Mouse (Mus musculus) urinary bladder, adult 2 months (tissue): ENCODE data around the gene Slc25a11. TPM values are rescaled to one million over a fixed set of nuclear protein-coding genes. Genes with fewer than 3 reads are reported as not detected.

Experiments used
- DNase-seq: peaks from one replicate; pipeline ENCODE4 v3.0.0; 2022; ENCODE audit warnings: low spot score
- polyA plus RNA-seq: library from polyadenylated mRNA; depleted of rRNA; stranded (reverse); fragments of >200 nt; gene quantifications from 2 replicates; pipeline ENCODE4 v1.2.3, GENCODE M21; 2012; rRNA removed

Slc25a11 gene
- polyA plus RNA-seq: 93.9 and 96.9 TPM in 2 replicates

DNA sequence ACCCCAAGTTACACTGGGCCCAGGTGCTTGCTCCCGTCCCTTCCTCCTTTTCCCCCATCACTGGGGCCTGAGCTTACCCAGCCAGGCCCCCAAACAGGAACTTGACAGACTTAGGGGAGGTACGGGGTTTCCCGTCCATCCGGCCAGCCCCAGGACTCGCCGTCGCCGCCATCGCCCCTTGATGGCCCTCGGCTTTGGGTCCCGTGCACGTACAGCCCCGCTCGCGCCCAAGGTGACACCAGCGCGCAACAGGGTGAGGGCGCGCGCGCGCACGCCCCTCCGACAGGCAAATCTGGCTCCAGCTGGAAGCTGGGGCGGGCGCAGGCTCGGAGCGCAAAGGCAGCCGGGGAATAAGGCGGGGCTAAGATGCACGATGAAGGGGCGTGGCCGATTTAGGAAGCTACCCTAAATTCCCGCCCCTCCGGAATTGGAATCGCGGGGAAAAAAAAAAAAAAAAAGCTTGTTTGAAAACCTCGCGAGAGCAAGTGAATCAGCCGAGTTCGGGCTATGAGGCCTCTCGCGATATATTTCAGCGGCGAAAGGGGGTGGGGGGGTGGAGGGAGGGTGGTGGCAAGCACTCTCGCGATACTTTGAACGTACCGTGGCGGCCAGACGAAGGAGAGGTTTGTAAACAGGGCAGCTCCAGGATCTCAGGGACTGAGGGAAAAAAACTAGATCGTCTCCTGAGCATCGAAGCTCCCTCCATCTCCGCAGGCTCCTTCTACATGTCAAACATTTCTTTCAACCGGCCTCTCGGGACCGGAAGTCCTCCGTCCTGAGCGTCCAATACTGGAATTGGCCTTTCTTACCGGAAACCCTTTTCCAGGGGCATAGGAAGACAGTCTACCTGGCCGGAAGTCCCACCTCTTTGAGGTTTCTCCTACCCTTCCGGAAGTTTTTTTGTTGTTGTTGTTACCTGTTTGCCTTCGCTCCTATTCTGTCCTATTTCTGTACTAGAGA, at the start of gene Slc25a11, which contains the start of gene Rnf167:
Slc25a11 (minus strand) TSS at position 789 of the 960 bp plus-strand sequence.
Rnf167 (plus strand) TSS at position 545 of the 960 bp plus-strand sequence.
- DNase-seq: peak; percentile 85

DNA sequence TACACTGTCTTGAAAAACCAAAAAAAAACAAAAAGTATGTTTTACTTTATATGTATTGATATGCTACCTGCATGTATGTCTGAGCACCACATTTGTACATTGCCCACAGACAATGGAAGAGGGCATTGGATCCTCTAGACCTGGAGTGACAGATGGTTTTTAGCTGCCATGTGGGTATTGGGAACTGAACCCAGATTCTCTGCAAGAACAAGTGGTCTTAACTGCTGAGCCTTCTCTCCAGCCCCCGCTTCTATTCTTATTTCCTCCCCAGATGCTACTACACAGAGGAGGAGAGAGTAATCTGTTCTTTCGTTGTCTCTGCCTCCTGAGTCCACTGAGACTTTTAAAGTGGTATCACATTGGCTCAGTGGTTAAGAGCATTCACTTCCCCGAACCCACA, 46.2 kb upstream of the Slc25a11 start:
- DNase-seq: no peak

DNA sequence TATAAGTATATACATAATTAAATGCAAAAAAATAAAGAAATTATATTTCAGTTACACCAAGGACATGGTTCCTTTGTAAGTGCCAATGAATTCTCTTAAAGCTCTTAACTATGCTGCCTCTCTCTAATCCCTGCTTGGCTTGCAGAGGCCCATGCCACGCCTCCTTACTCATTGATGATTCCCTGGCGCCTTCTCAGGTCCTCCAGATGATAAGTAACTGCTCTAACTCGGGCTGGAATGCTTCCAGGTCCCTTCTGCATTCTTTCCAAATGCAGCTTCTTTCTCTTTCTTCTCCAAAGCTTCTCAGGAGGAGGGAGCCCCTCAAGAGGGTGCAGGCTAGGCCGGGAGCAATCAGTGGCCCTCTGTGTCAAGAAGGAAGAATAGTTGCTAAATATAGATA, 42.3 kb upstream of the Slc25a11 start:
- DNase-seq: no peak

DNA sequence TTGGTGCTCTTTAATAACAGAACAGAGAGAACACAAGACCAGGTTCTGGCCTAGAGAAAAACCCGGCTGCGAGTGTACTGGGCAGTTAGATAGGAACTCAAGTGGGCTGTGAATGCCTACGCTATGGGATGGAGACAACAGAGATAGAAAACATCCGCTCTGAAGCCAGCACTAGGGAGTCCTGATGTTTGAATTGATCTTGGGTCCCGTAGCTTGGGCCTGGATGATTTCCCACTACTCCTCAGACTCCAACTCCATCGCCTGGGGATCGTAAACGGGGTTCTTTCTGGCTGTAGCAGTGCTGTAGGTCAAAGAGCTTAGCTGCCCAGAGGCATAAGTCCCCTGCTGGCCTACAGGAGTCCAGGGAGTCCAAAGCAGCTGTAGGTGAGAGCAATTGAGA, 41.1 kb upstream of the Slc25a11 start:
- no peak for DNase-seq

DNA sequence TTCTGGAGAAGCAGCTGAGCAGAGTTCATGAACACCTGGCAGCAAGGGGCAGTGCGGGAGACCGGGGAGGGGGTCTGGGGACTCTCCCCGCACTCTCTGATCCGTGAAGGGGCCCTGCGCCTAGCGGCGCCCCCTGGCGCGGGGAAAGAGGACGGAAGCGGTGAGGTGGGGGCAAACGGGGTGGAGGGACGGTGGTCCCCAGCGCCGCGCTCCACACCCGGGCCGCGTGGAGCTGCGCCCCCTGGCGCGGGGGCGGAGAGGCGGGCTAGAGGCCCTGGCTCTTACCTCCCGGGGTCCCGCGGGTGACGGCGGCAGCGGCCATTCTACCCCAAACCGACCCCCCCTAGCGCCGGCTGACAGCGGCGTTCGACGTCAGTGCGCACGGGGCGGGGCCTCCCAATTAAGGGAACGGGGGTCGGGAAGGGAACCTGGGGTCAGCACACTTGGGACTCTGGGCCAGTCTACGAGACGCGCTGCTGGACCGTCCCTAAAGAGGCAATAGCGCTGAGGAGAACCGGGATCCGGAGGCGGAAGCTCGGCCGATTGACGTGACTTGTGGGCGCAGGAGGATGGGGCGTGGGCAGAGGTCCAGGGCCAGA, 40.4 kb upstream of the Slc25a11 start, which contains the start of gene Camta2:
Camta2 (minus strand) TSS at position 505 of the 599 bp plus-strand sequence.
- peak; percentile 85 for DNase-seq

DNA sequence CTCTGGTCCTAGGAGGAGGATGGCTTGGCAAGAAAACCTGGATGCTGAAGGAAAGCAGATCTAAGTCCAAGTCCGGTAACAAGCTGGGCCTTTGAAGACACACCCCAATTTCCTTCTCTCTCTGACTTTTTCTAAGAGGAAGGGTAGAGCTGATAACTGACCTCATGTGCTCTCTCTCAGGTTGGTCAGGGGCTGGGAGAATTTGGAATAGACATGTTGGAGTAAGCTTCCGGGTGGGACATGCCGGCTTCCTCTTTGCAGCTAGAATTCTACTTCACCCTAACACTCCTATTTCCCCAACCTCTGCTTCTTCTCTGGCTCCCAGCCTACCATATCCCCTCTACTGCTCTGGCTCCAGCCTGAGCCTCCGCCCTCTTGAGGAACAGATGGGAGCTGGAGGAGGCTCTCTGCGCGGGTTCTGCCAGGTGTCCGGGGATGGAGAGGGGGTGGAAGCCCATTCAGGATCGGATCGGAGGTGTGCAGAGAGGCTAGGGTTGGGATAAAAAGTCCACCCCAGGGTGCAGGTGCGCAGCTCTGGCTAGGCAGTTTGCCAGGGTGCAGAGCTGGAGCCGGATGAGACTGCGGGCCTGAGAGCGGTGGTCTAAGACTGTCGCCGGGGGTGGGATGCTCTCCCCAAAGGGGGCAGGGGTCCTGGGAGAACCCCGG, 39.8 kb upstream of the Slc25a11 start:
- DNase-seq: no peak

DNA sequence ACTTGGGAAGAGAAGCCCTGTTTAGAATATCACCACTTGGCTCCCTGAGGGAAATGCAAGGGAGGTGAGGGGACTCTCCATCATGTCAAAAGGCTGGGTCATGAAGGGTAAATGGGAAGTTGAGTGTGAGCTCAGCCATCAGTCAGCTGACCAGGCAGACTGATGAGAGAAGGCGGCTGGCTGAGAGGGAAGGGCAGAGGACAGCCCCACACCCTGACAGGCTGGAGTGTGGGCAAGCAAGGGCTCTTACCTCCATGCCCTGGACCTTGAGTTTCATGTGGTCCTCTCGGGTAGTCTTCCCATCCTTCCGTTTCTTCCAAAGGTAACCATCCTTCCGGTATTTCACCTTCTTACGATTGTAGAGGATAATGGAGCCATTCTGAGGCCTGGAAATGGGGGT, 36.4 kb upstream of the Slc25a11 start:
- DNase-seq: no peak

DNA sequence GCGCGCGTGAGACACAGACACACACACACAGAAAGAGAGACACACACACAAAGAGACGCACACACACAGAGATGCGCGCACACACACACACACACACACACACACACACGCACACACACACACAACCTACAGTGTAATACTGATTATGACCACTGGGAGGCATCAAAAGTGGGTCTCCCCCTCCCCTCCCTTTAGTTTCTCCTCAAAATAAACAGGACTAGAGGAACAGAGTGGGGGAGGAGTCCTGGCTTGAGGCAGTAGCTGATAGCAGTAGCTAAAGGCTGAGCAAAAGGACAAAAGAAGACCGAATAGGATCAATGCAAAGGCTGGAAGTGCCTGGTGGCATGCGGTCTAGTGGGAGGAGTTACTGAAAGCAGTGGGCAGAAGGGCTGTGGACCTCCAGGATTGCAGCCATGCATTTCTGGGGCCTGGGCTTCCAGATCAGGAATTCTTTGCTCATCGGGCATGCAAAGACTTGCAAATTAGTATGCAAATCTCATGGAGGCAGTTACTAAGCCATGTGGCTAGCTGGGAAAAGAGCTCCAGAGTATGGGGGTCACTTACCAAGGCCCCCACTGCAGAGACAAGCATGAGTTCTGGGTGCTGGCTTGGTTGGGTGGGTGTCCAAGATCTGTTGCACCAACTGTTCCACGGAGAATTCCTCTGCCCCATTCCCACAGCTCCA, 34.8 kb upstream of the Slc25a11 start:
- DNase-seq: no peak

DNA sequence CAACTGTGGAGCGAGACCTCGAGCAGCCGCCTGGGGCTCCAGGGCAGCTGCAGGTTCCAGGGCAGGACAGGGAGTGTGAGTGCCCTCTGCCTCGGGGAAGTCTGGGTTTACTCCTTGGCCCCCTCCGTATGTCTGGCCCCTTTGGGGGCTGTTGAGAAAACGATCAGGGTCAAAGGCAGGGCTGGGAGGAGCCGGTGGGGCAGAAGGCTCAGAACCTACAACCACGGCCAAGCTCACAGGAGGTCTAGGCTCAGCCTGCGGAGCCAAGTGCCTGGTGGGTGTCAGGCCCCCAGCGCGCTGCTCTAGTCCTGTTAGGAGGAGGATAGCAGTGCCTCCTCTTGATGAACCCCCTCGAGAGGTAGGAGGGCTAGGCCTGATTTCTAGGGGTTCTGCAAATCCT, 33.9 kb upstream of the Slc25a11 start:
- DNase-seq: no peak

DNA sequence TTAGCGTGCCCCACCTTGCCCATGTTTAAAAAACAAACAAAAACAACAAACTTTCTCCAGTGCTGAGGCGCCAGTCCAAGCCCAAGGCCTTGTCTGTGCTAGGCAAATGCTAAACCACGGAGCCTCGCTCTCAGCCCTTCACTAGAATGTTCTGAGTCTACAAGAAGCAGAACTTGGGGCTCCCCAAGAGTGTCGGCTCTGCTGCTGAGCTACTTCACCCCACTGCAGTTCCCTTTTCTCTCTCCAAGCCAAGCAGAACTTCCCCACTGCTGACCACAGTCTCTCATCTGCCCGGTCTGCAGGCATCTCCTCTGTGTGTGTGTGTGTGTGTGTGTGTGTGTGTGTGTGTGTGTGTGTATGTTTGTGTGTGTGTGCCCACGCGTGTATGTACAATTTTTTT, 32.6 kb upstream of the Slc25a11 start:
- DNase-seq: no peak

DNA sequence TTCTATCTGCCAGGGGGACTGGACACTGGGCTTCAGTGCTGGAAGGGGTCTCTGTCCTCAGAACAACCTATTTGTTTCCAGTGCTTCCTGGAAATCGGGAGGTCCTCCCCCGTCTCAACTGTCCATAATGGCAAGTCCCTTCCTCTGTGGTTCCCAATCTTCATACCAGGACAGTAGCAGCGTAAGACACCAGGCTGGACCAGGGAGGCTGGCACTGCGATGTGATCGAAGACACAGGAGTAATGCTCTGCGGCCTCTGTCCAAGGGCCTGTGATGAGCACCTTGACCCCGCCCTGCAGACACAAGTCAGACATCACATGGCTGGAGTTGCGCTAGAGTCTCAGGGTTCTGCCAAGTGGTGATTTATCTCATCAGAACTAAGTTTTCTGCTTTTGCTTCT, 32.1 kb upstream of the Slc25a11 start:
- DNase-seq: no peak

DNA sequence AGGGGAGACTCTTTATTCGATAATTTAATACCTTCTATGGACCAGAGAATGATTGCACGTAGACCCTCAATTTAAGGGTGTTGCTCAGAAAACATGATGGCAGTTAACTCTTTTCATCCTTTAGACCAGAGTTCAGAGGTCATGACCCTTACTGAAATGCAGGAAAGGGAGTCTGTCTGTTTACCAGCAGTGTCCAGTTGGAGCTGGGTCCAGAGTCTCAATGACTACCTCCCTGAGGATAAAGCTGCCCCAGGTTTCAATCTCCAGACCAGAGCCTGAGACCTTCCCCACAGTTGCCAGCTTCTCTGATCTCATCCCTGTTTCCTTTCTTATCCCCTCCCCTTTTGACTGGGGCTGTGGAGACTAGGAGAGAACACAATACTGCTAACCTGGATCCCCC, 31.3 kb upstream of the Slc25a11 start:
- no peak for DNase-seq

DNA sequence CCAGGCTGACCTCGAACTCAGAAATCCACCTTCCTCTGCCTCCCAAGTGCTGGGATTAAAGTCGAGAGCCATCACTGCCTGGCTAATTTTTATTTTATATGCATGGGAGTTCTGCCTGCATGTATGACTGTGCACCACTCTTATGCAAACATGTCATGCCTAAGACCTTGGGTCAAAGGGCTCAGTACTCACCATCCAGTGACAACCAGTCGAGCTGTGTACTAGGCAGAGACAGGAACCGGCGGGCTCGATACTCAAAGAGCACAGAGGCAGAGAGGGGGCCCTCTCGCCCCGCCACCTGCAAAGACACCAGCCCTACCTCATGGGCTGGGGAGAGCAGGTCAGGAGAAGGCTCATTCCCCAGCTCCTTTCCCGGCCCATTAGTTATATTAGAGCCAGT, 30.8 kb upstream of the Slc25a11 start:
- no peak for DNase-seq

DNA sequence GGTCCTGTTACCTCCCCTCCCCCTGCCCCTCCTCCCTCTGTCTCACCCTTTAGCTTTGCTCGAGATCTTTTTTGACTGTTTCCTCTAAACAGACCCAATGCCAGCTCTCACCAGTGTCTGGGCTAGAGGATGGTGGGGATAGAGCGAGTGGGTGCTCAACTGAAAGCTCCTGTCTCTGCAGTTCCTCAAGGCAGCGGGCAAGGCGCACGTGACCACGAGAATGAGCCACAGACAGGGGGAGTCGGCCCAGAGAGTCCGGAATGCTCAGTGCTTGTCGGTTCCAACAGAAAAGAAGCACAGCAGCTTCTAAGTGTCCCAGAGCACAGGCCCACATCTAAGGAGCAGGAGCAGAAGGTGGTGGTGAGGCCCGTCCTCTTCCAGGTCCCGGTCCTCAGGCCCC, 27.2 kb upstream of the Slc25a11 start:
- DNase-seq: no peak

DNA sequence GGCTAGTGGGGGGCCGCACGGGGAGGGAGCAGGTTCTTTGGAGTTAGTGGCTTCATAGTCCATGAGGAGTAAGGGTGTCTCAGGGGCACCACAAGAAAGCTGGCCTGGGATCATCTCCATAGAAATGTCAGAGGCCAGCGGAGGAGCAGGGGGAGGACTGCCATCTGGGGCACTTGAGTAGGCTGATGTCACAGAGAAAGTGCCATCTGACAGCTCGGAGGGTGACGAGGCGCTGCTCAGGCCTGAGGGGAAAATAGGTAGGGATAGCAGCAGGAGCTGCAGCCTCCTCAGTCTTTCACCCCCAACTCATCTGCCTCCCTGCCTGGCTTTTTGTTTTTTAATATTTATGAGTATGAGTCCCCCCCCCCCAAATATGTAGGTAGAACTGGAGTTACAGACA, 26.7 kb upstream of the Slc25a11 start:
- no peak for DNase-seq

DNA sequence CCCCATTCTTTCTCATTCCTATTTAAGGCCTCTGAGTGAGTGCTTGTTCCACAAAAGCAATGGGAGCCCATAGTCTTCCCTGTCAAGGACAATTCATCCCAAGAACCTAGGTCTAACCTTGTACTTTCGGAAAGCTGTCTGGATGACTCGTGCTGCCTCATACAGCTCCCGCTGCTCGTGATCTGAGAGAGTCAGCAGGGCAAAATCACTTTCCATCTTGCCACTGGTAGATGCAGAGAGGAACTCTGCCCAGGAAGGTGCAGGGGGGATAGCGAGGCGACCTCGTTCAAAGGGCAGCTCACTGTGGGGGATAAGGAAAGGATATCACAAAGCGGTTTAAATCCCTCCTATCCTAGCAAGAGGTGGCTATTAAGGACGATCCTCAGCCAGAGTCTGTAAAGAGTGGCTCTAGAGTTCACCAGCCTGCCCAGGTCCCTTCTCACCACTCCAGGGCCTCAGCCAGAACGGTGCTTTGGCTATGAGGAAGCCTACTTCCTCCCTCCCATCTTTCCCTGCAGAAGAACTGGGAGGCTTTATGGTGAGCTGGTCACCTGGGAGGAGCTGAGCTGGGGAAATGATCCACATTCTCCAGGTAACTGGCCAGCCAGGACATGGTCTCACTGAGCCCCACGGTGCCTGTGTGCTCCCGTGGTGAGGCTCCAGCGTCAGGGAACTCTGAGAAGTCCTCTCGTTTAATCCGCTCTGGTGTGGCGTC, 24.2 kb upstream of the Slc25a11 start:
- no peak for DNase-seq

DNA sequence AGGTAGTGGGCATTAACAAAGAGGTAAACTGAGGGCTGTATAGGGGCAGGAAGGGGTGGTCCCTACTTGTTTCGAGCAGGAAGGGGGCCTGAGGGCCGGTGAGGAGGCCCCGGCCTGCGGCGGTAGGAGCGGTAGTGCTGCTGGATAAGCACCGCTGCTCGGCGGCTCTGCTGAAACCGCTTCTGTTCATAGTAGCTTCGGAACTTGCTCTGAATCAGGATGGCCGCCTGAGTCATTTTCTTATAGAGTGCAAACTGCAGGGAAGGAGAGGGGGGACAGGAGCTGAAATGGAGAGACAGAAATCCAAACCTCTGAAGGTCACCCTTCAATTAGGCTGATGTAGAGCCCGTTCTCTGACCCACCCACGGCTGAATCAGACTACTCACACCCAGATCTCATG, 23.2 kb upstream of the Slc25a11 start:
- no peak for DNase-seq

DNA sequence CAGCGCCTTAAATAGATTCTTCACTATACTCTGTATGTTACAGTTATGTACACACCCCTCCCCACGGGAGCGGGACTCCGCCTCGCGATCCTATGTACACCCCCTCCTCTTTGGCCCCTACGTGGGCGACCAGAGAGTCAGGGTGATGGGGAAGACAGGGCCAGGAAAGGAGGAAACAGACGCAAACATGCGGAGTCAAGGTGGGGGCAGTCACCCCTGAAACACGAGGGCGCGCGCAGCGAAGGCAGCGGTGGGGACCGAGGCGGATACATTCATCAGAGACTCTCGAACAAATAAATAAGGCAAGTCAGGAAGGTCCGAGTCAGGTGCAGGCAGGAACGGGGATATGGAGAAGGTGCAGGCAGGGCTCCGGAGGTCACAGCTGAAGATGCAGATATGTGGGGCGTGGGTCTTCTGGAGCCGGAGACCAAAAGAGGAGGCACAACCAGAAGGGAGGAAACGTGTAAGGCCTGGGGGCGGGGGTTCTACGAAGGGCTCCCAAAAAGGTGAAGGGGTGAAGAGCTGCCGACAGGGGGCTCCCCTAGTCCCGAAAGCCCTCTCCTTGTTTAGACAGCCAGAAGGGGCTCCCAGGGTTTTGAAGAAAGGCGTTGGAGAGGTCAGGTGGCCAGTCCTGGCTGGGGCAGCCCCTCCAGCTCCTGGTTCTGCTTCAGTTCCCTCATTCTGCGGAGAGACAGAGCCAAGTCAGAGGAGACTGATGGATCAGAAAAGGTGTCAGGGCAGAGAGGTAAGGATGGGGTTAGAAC, 22.5 kb upstream of the Slc25a11 start:
- peak; percentile 58 for DNase-seq

DNA sequence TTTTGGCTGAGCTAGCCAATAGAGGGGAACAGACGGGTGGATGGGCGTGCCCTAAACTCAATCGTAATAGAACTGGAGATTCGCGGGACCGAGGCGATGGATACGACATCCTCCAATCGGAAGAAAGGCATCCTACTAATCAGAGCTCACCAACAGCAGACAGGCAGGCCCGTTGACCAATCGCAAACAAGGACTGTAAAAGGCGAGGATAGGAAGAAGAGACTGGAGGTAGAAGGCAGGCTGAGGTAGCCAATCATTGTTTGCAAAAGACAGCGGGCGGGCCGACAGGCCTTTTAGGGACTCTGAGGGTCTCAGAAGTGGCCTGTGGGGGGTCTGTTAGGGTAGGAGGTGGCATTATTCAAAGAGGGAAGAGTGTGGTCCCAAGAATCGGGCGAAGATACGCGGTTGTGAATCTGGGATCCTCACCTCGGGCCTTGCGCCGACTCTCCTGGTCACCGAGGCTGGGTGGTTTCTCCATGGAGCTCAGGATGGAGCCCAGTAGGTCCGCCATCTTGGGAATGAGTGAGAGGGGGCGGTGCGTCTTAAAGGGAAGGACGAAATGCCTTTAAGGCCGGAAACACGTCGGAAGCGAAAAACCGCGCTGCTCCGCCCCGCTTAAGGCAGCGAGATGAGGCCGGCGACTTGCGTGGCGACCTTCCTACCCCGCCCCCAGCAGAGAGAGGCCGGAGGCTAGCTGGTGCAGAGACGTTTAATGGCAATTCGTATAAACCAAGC, 21.7 kb upstream of the Slc25a11 start, which contains the start of gene Spag7:
Spag7 (minus strand) TSS at position 646 of the 735 bp plus-strand sequence.
- DNase-seq: peak; percentile 94

DNA sequence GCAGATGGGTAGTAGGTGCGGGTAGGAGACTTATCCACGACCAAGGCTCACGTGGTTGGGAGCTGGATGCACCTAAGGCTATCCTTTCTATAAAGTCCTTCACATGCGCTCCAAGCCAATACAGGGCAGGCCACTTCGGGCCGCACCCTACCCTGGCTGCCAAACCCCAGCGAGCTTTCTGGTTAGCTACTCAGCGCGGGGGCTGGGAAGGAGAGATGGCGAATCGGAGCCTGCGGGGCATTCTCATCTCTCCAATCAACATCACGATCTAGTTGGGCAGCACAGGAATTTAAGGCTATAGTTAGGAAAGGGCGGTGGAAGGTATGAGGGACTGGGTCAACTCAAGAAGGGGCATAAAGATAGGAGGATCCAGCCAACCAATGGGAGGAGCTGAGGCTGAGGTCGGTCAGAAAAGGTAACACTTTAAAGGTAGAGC, 21.1 kb upstream of the Slc25a11 start:
- peak; percentile 65 for DNase-seq
